ENCODE assay signal across 8 mouse cellular contexts in the genomic region with DNA sequence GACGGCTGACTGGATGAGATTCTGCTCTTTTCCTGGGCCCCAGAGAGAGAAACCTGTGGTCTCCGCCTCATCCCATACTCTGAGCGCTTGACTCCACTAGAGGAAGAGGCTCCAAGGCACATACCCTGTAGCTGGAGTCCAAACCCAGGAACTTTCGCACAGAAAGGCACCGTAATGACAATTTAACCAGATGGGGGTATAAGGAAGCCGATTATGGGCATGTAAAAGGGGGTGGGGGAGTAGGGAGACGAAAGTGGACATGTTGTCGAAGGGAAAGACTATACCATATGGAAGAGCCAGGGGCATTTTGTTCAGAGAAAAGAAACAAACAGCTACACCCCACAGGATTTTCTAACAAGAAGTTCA. TPM values are rescaled to one million over a fixed set of nuclear protein-coding genes. Genes with fewer than 3 reads are reported as not detected.
DNase-seq lines count a peak whose midpoint lies in the region; ATAC-seq lines count a peak whose summit lies in the region.

No protein-coding gene starts in this region.

- H3K4me1 ChIP-seq in lung, embryonic 15.5 days, result peaks cover 13% of the 10 kb centered on the region
- H3K4me1 ChIP-seq in embryonic facial prominence, embryonic 15.5 days, result peaks cover 11% of the 10 kb centered on the region; the same call in 1 of the 2 replicates
- H3K4me1 ChIP-seq in intestine, embryonic 16.5 days (ENCODE audit: control insufficient read depth, insufficient read depth, low read length), result peaks cover 11% of the 10 kb centered on the region
- H3K4me1 ChIP-seq in neural tube, embryonic 14.5 days (ENCODE audit: control insufficient read depth, insufficient read depth, low read length), result no peaks in the 10 kb centered on the region

- no peak for DNase-seq in lung, postnatal 10 days
- no peak for DNase-seq in urinary bladder, postnatal 25 days (ENCODE audit: low spot score)
- no peak for DNase-seq in left cerebral cortex, adult 9 months (ENCODE audit: low spot score in 2 of 2)
- DNase-seq in urinary bladder, adult 18-20 months (ENCODE audit: low spot score in 2 of 2), result no peak

- H3K36me3 ChIP-seq in lung, embryonic 15.5 days, result no peaks in the 10 kb centered on the region
- no peaks in the 10 kb centered on the region for H3K36me3 ChIP-seq in embryonic facial prominence, embryonic 15.5 days
- no peaks in the 10 kb centered on the region for H3K36me3 ChIP-seq in intestine, embryonic 16.5 days (ENCODE audit: control insufficient read depth, insufficient read depth, low read length)
- no peaks in the 10 kb centered on the region for H3K36me3 ChIP-seq in neural tube, embryonic 14.5 days (ENCODE audit: control insufficient read depth, insufficient read depth, low read length)

- peak overlapping the region; percentile 77 for H3K4me3 ChIP-seq in lung, embryonic 15.5 days
- H3K4me3 ChIP-seq in embryonic facial prominence, embryonic 15.5 days (replicated peaks), result peak overlapping the region; percentile 74
- peak overlapping the region; percentile 70 for H3K4me3 ChIP-seq in intestine, embryonic 16.5 days (ENCODE audit: low read length)
- H3K4me3 ChIP-seq in neural tube, embryonic 14.5 days (ENCODE audit: low read depth, low read length), result peak overlapping the region; percentile 56

- H3K27ac ChIP-seq in lung, embryonic 15.5 days, result no peak overlapping the region
- peak overlapping the region; percentile 84; the same call in 1 of the 2 replicates for H3K27ac ChIP-seq in embryonic facial prominence, embryonic 15.5 days (replicated peaks)
- no peak overlapping the region for H3K27ac ChIP-seq in intestine, embryonic 16.5 days (ENCODE audit: low read length)
- H3K27ac ChIP-seq in neural tube, embryonic 14.5 days (ENCODE audit: low read depth, low read length), result no peak overlapping the region

- WGBS in lung, embryonic 15.5 days, result 11% methylated on average over 8 of the region's 8 CpGs
- WGBS in embryonic facial prominence, embryonic 15.5 days, result 8% methylated on average over 8 of the region's 8 CpGs
- WGBS in intestine, embryonic 16.5 days, result 15% methylated on average over 8 of the region's 8 CpGs
- 6% methylated on average over 8 of the region's 8 CpGs for WGBS in neural tube, embryonic 14.5 days

- no peaks in the 10 kb centered on the region for H3K9me3 ChIP-seq in lung, embryonic 15.5 days
- H3K9me3 ChIP-seq in embryonic facial prominence, embryonic 15.5 days (replicated peaks), result no peaks in the 10 kb centered on the region
- no peaks in the 10 kb centered on the region for H3K9me3 ChIP-seq in intestine, embryonic 16.5 days (ENCODE audit: control insufficient read depth, low read length)
- no peaks in the 10 kb centered on the region for H3K9me3 ChIP-seq in neural tube, embryonic 14.5 days (ENCODE audit: control insufficient read depth, low read length)

- H3K27me3 ChIP-seq in lung, embryonic 15.5 days, result peaks cover 7% of the 10 kb centered on the region; the same call in 1 of the 2 replicates
- no peaks in the 10 kb centered on the region for H3K27me3 ChIP-seq in embryonic facial prominence, embryonic 15.5 days
- no peaks in the 10 kb centered on the region for H3K27me3 ChIP-seq in intestine, embryonic 16.5 days (replicated peaks; ENCODE audit: control insufficient read depth, insufficient read depth, low read length)
- H3K27me3 ChIP-seq in neural tube, embryonic 14.5 days (ENCODE audit: control insufficient read depth, insufficient read depth, low read length), result no peaks in the 10 kb centered on the region

- peak overlapping the region; percentile 73 for H3K9ac ChIP-seq in lung, embryonic 15.5 days
- H3K9ac ChIP-seq in embryonic facial prominence, embryonic 15.5 days, result peak overlapping the region; percentile 59
- peak overlapping the region; percentile 83 for H3K9ac ChIP-seq in intestine, embryonic 16.5 days (ENCODE audit: low read depth, low read length)
- H3K9ac ChIP-seq in neural tube, embryonic 14.5 days (replicated peaks; ENCODE audit: low read depth, low read length), result peak overlapping the region; percentile 70

- ATAC-seq in lung, embryonic 15.5 days (ENCODE audit: borderline replicate concordance, extremely low read depth, low FRiP score, low TSS enrichment), result no peak
- ATAC-seq in embryonic facial prominence, embryonic 15.5 days (ENCODE audit: insufficient number of reproducible peaks, low FRiP score, low TSS enrichment, low read depth), result no peak
- ATAC-seq in intestine, embryonic 16.5 days, result 0 out of 2 replicates have a peak, but pooled peaks have one; percentile 1
- no peak for ATAC-seq in neural tube, embryonic 14.5 days (ENCODE audit: low read depth)

- peak overlapping the region; percentile 81 for H3K4me2 ChIP-seq in lung, embryonic 15.5 days
- H3K4me2 ChIP-seq in embryonic facial prominence, embryonic 15.5 days (replicated peaks), result peak overlapping the region; percentile 66
- peak overlapping the region; percentile 77 for H3K4me2 ChIP-seq in intestine, embryonic 16.5 days (ENCODE audit: low read depth, low read length)
- H3K4me2 ChIP-seq in neural tube, embryonic 14.5 days (ENCODE audit: low read depth, low read length), result peak overlapping the region; percentile 69

RNA-seq across cellular contexts. Expression of gene Ell2, which starts 2.1 kb away (rescaled TPM):
- 6.9 and 8.7 TPM in 2 replicates for polyA plus RNA-seq in lung, embryonic 15.5 days (2015; fragmentation: Nextera tagmentation; extraction: Ambion mirVana)
- polyA plus RNA-seq in embryonic facial prominence, embryonic 15.5 days (2015; fragmentation: Nextera tagmentation; extraction: Ambion mirVana), result 14.1 and 15.3 TPM in 2 replicates
- 4.3 and 4.9 TPM in 2 replicates for polyA plus RNA-seq in intestine, embryonic 16.5 days (2015; fragmentation: Nextera tagmentation; extraction: Ambion mirVana)
- polyA plus RNA-seq in neural tube, embryonic 14.5 days (2014; fragmentation: Nextera tagmentation; extraction: Ambion mirVana), result 2.0 and 2.4 TPM in 2 replicates
